Mouse (Mus musculus) MEL-GATA-1-ER (cell line): ENCODE measurements at regions not wholly inside any gene's neighbourhood (a gene's known extent, or its start where the extent isn't known, plus 50 kb on each side); places are given as distances from the start of the nearest gene placed in this dataset.
A peak's percentile ranks its signal among the peaks of the same experiment; 100 is the strongest.

Experiments used
- DNase-seq: peaks from one replicate; pipeline ENCODE4 v3.0.0-alpha.2; 2012; ENCODE audit warnings: low read depth; ENCODE audit errors: extremely low read depth

DNA sequence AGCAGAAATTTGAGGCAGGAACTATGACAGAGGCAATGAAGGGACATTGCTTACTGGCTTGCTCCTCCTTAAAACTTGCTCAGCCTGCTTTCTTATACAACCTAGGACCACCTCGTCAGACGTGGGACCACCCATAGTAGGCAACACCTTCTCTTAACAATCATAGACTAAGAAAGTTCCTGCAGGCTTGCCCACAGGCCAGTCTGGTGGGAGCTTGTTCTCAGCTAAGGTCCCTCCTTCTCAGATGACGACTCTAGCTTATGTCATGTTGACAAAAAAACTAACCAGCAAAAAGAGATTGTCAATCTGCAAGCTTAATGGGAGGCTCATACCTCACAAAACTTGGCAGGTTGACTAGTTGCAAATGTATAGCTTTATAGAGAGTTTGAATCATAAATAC, 56.5 kb upstream of the Lsm6 start:
- no peak for DNase-seq

DNA sequence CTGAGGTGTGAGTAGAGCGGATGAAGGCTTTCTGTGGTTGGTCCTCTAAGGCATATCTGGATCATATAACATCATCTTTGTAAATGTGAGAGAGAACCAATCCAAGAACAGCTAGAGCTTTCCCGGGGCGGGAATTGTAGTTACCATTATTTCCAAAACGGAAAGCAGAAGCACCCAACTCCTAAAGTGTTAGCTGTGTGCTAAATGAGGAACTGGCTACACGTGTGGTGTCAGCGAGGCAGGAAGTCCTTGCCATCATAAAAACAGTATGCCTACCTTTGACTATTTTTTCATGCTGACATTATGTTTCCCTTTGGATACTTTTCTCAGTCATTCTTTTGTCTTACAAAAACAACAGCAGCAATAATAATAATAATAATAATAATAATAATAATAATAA, 68.8 kb upstream of the Lsm6 start:
- DNase-seq = no peak

DNA sequence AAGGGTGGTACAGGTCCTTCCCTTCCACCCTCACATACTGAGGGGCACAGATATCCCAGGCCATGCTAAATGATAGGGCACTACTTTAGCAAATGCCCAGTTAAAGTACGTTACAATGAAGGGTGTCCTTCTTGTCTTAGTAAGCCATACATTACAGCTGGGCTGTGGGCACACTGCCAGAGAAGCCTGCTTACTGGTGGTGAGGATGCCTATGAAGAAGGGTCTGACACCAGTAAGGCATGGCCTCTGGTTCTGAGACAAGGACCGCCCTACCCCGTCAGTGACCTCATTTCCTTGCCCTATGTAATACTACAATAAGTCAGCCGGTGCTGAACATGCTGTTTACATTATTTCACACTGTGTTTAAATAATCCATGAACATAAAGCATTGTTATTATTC, 69.6 kb upstream of the Lsm6 start:
- no peak for DNase-seq

DNA sequence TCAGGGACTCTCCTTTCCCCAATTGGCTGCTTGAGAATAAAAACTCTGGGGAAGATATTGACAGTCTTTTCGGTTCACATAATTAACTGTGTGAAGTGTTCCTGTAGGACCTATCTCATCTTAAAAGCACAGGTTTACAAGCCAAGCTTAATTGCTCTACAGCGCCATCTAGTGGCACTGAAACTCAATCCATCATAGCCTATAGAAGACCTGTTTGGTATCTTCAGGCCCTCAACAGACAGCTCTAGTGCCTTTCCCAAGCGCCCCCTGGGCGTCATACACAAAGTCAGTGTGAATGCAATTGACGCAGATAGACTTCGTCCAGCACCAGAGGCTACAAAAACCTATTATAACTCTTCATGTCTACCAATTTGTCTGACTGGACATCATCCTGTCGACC, 78.9 kb upstream of the Lsm6 start:
- peak; percentile 33 for DNase-seq

DNA sequence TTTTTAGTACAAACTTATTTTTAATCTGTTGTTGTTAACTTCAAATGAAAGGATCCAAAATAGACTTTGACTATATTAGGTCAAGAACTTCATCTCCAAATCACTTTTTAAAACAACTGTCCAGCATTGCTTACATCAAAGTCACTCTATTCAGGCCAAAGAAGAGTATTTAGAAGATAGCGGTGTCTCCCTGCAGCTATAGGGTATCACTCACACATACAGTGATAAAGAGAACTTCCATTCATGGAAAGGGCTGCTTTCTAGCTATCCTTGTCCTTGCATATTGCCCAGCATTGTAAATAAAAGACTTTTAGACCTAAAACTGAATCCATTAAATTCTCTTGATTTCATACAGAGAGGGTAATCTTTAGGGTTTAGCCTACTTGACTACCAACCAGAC, 82.1 kb upstream of the Lsm6 start:
- DNase-seq = no peak

DNA sequence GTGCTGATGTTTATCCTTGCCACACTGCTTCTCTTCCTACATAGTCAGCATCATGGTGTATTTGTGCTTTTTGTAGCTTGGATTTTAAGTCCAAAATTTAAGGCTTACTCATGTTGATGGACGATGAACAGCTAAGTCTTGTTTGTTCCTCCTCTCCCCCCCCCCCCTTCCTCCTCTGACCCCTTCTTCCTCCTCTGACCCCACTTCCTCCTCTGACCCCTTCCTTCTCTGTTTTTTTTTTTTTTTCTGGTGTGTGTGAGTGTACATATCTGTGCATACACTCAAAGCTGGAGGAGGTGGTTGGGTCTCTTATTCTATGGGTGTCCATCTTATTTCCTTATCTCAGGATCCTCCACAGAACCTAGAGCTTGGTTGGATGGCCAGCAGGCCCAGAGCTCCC, 87.0 kb upstream of the Lsm6 start:
- DNase-seq = no peak

DNA sequence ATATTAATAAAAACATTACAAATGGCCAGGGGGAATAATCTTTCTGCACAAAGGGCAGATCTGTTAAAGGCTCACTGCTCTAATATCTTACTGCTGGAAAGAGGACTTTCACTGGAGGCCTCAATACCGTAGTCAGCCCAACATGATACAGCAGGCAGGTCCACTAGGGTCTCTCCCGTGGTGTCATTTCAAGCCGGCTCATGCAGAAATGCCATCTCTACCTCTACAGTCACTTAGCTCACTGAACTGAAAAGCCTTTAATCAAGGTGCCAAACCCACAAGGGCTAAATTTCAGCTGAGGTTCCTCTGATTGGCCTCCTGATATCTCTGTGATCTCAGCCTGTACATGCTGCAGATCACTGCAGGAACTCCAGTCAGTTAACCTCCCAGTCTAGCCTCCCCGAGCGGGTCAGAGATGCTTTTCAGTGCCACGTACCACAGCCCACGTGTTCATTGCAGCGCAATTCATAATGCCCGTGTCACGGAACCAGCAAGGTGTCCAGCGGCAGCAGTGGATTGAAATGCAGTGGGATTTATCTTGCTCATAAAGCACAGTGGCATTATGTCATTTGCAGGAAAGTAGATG, 90.4 kb upstream of the Lsm6 start:
- no peak for DNase-seq

DNA sequence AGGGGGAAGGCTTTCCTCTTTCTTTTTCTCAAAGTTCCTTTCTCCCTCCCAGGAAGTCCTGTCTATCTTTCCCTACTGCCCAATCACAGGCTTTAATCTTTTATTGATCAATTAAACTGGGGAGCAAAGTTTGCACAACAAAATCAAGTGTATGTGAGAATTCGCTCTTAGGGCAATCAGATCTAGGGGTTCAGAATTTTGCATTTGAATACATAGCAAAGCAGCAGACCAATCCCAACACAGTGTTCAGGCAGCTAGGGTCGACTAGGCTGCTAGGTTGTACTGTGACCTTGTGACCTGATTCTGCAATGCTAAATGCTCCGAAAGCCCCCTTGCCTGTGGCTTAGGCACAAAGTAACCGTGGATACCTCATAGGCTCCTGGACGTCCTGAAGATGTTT, 91.5 kb upstream of the Lsm6 start:
- DNase-seq = no peak

DNA sequence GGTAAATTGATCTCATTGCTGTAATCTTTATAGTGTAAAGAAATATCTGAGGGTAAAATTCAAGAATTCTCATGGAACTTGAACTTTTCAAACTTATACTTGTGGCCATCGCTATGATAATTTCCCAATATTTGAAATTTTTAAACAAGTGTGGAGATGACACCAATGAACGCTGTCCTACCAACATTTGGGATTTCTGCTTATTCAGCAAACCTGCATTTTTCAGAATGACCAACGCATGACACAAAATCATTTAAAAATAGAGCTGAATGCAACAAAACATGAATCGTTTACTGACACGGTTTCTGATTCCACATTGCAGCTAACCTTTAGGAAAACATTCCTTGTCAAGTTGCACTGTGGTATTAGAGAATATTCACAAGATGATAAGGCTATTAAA, 92.9 kb upstream of the Lsm6 start:
- DNase-seq = no peak

DNA sequence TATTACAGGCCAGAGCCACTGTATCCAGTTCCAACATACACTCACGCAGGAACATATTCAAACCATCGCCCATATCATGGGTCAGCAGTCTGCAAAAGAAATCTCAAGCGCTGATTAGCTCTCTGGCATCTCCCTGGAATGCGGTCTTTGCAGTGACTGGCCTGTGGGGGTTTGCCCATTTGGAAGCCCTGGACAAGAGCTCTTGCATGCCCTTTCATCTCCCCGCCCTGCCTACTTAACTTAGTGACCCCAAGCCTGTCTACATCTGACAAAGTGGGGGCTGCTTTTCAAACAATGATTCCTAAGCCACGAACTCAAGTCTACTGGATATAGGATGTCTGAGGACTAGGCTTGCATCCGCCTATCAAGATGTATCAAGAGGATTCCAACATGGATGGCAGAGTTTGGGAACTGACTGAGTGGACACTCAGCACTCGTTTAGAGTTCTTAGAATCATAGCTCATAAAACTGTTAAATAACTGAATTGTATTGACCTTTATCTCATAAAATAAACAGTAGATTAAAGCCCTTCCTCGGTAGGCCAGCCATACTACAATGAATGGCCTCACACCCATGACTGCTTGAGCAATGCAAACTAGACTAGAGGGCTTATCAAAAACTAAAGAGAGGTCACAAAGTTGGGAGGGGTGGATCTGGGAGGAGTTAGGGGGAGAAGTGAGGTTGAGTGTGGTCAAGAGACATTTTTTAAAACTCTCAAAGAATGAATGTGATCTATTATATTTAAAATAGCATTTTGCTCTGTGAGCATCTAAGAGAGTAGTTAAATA, 97.4 kb upstream of the Zfp827 start:
- no peak for DNase-seq

DNA sequence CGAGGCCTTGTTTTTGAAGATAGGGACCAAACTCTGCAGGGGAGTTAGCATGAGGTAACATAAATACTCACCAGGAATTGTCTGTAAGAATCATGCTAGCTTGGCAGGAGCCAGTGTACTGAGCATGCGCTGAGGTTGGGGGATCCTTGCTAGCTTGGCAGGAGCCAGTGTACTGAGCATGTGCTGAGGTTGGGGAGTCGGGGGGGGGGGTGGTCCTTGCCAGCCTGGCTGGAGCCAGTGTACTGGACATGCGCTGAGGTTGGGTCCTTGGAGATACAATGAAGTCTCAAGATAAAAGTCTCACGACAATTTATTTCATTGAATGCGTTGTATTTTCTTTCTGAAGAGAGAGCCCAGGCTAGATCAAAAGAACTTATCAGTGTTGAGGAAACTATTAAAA, 96.2 kb upstream of the Zfp827 start:
- no peak for DNase-seq

DNA sequence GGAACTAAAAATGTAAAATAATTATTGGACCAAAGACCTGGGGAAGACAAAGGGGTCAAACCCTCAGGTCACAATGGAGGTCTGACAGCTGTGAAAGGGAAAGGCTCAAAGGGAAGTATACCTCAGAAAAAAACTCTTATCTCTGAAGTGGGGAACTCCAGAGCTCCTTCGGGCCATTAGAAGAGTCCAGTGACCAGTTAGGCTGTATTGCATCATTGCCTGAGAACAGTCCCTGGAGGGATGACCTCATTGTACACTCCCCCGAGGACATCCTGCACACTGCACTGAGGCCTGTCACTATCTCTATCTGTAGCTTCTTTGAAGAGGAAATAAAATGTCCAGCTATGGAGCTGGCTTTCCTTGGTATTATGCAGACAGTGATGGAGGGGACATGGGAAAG, 88.2 kb upstream of the Zfp827 start:
- no peak for DNase-seq

DNA sequence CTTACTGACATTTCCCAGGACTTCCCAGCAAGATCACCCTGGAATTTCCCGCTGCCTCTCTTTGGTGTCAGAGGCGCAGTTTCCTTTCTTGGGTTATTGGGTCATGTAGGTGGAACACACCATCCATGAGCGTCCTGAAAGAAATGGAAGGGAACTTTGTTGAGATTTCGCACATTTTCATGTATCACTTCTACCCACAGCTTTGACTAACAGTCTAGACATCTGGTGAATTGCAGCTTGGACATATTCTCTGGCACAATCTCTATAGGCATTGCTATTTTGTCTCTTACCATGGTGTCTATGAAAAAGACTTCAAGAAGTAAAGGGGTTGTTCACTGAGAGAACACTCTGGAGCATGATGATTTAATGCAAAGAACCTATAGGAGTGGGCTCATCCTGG, 86.7 kb upstream of the Zfp827 start:
- DNase-seq = no peak

DNA sequence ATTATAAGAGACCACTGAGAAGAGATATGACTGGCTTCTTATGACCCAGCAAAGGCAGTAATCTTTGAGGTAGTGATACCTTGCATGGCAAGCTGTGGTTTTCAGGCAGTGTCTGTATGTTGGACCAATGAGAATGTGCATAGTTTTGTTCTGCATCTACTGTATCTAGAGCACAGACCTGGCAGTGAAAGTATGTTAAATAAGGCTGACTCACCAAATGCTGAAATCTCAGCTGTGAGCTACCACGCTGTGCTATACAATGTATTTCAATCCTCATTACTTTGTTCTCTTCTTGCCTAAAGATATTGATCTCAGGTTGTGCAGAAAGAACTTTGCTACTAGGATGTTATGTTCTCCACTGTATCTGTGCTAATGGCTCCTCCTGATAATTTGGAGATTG, 83.9 kb upstream of the Zfp827 start:
- DNase-seq = no peak

DNA sequence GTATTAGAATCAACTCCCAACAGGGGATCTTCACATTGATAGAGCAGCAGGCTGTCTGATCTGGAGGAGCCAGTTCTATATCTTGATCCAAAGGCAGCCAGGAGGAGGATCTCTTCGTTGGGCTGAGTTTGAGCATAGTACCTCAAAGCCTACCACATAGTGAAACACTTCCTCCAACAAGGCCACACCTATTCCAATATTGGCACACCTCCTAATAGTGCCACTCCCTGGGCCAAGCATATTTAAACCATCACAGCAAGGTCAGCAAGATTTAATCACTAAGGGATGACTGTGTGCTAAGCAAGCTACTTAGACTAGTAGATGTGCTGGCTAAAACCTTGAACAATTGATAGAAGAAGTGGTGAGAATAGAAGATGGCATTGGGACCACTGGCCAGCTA, 82.6 kb upstream of the Zfp827 start:
- DNase-seq = no peak

DNA sequence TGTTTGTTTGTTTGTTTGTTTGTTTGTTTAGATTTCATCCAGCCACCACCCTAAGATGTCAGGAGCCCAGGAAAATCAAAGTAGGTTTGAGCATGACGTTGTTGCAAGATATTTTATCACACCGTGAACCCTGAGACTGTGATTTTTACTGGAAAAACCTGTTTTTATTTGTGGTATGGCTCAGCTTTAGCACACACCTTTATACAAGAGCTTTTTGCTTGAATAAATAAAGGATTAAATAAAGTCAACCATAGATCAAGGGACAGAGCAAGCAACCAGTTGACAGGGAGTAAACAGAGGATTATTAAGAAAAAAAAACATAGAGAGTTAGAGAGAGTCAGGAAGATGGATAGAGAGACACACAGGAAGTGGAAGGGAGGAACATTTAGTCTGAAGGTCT, 82.2 kb upstream of the Zfp827 start:
- DNase-seq = no peak

DNA sequence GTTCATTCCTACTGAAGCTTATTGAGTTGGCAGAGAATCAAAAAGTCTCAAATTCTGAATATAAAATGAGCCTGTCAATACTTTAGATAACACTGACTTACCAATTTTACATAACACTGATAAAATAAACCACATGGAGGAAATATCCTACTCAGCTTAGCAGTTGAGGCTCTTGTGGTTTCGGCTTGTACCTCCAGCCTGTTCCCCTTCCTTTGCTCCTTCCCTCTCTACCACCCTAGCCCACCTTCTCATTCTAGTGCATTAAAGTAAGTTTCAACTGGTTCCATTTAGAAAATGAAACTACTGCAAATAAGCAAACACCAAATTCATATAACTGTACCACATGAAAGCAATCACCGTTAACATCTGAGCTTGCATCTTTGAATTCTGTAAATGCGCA, 53.2 kb upstream of the Zfp827 start:
- DNase-seq = no peak
